Mouse (Mus musculus) kidney, embryonic 15.5 days (tissue): ENCODE results near the gene Gm20431. TPM values are rescaled to one million over a fixed set of nuclear protein-coding genes. Genes with fewer than 3 reads are reported as not detected.
A peak's percentile ranks its signal among the peaks of the same experiment; 100 is the strongest.

Experiments used
- ATAC-seq: fragments of 200-750 bp; cut with Nextera tagmentation; replicated peaks from 2 replicates; pipeline ENCODE4 v1.8.0; 2017; ENCODE audit warnings: moderate TSS enrichment; ENCODE audit not compliant: low FRiP score
- H3K27ac ChIP-seq: fragments of 300-500 bp; sonication (generic); 2 replicates; pipeline ENCODE4 v1.5.1; 2015; ENCODE audit warnings: mild to moderate bottlenecking, inconsistent platforms
- H3K27me3 ChIP-seq: fragments of 300-500 bp; sonication (generic); 2 replicates; pipeline ENCODE4 v1.6.1; 2015; ENCODE audit warnings: inconsistent platforms
- H3K36me3 ChIP-seq: fragments of 300-500 bp; sonication (generic); 2 replicates; pipeline ENCODE4 v1.6.1; 2015; ENCODE audit warnings: inconsistent platforms
- H3K4me1 ChIP-seq: fragments of 300-500 bp; sonication (generic); 2 replicates; pipeline ENCODE4 v1.6.1; 2015; ENCODE audit warnings: inconsistent platforms
- H3K4me2 ChIP-seq: fragments of 300-500 bp; sonication (generic); 2 replicates; pipeline ENCODE4 v1.6.1; 2015; ENCODE audit warnings: moderate library complexity, mild to moderate bottlenecking, inconsistent platforms
- H3K4me3 ChIP-seq: fragments of 300-500 bp; sonication (generic); replicated peaks from 2 replicates; pipeline ENCODE4 v1.5.1; 2015; ENCODE audit warnings: mild to moderate bottlenecking, inconsistent platforms
- H3K9ac ChIP-seq: fragments of 300-500 bp; sonication (generic); 2 replicates; pipeline ENCODE4 v1.6.1; 2015; ENCODE audit warnings: mild to moderate bottlenecking, inconsistent platforms
- H3K9me3 ChIP-seq: fragments of 300-500 bp; sonication (generic); replicated peaks from 2 replicates; pipeline ENCODE4 v1.6.1; 2016; ENCODE audit warnings: inconsistent platforms
- WGBS: fragments of 180-500 bp; shearing (Covaris S2); methylation state at CpG from one replicate; pipeline ENCODE4 v1.1.7; 2015; ENCODE audit warnings: mixed read lengths; 5-methylcytosine and 5-hydroxymethylcytosine counted together
- polyA plus RNA-seq: library from polyadenylated mRNA; unstranded; fragments of >200 nt; fragmentation: Nextera tagmentation; extraction: Ambion mirVana; gene quantifications from 2 replicates; pipeline ENCODE4 v1.2.1, GENCODE M21; 2015

The Gm20431 gene
- polyA plus RNA-seq, 1 experiment from 2014 or later, result 12.1 TPM

GRCm38 (mm10) chr2:167586041-167586440 is 75.3 kb downstream of the Gm20431 start:
- ATAC-seq, result no peak
- H3K9ac ChIP-seq, result peak overlapping the region; percentile 15; the same call in 1 of the 2 replicates
- H3K36me3 ChIP-seq, result no peaks in the 10 kb centered on the region
- no peak overlapping the region for H3K4me2 ChIP-seq
- peaks cover 77% of the 10 kb centered on the region for H3K4me1 ChIP-seq
- H3K27ac ChIP-seq, result peak overlapping the region; percentile 81
- no peak overlapping the region for H3K4me3 ChIP-seq
- no peaks in the 10 kb centered on the region for H3K9me3 ChIP-seq
- 12% methylated on average over 8 of the region's 8 CpGs for WGBS
- no peaks in the 10 kb centered on the region for H3K27me3 ChIP-seq

GRCm38 (mm10) chr2:167585273-167585672 is 76.0 kb downstream of the Gm20431 start:
- Histone ChIP-seq H3K9ac (no peak overlapping the region), H3K27ac (peak overlapping the region; percentile 16; the same call in 1 of the 2 replicates)

GRCm38 (mm10) chr2:167583161-167583952 is 77.9 kb downstream of the Gm20431 start:
- Histone ChIP-seq H3K4me2 (no peak overlapping the region), H3K4me1 (peaks cover 65% of the 10 kb centered on the region), H3K27ac (peak overlapping the region; percentile 89), H3K9me3 (no peaks in the 10 kb centered on the region), H3K4me3 (no peak overlapping the region), H3K9ac (no peak overlapping the region; the same call in 1 of the 2 replicates), H3K27me3 (no peaks in the 10 kb centered on the region), H3K36me3 (no peaks in the 10 kb centered on the region)
- ATAC-seq, result peak; percentile 61
- 14% methylated on average over 10 of the region's 10 CpGs for WGBS

More at GRCm38 (mm10) chr2:167585273-167585672, 76.0 kb downstream of the Gm20431 start:
- H3K9me3 ChIP-seq, result no peaks in the 10 kb centered on the region
- H3K4me1 ChIP-seq, result peaks cover 73% of the 10 kb centered on the region
- no peaks in the 10 kb centered on the region for H3K27me3 ChIP-seq
- no peak for ATAC-seq
- no peaks in the 10 kb centered on the region for H3K36me3 ChIP-seq
- no peak overlapping the region for H3K4me3 ChIP-seq
- WGBS, result 38% methylated on average over 2 of the region's 2 CpGs
- no peak overlapping the region for H3K4me2 ChIP-seq

GRCm38 (mm10) chr2:167578521-167578920 is 82.8 kb downstream of the Gm20431 start:
- no peak overlapping the region for H3K4me3 ChIP-seq
- no peak overlapping the region for H3K9ac ChIP-seq
- no peaks in the 10 kb centered on the region for H3K27me3 ChIP-seq
- WGBS, result 51% methylated on average over 5 of the region's 5 CpGs
- no peaks in the 10 kb centered on the region for H3K36me3 ChIP-seq
- no peak overlapping the region for H3K27ac ChIP-seq
- H3K4me2 ChIP-seq, result no peak overlapping the region
- no peaks in the 10 kb centered on the region for H3K9me3 ChIP-seq
- ATAC-seq, result no peak
- peaks cover 41% of the 10 kb centered on the region for H3K4me1 ChIP-seq

GRCm38 (mm10) chr2:167577186-167577785 is 84.0 kb downstream of the Gm20431 start:
- no peak for ATAC-seq
- no peak overlapping the region for H3K4me3 ChIP-seq
- no peaks in the 10 kb centered on the region for H3K27me3 ChIP-seq
- H3K27ac ChIP-seq, result 0 out of 2 replicates have a peak overlapping the region, but pooled peaks have one; percentile 2
- WGBS, result 48% methylated on average over 9 of the region's 9 CpGs
- no peak overlapping the region for H3K4me2 ChIP-seq
- H3K4me1 ChIP-seq, result peaks cover 28% of the 10 kb centered on the region
- H3K36me3 ChIP-seq, result no peaks in the 10 kb centered on the region
- H3K9me3 ChIP-seq, result no peaks in the 10 kb centered on the region
- no peak overlapping the region for H3K9ac ChIP-seq

- peaks cover 18% of the 10 kb centered on the region for H3K4me1 ChIP-seq
- H3K36me3 ChIP-seq, result no peaks in the 10 kb centered on the region
- no peak overlapping the region for H3K4me2 ChIP-seq
- H3K27me3 ChIP-seq, result no peaks in the 10 kb centered on the region
- 72% methylated on average over 8 of the region's 8 CpGs for WGBS
- no peak overlapping the region for H3K9ac ChIP-seq
- no peak overlapping the region for H3K4me3 ChIP-seq
- ATAC-seq, result no peak
- H3K9me3 ChIP-seq, result no peaks in the 10 kb centered on the region
- no peak overlapping the region for H3K27ac ChIP-seq
Measured at GRCm38 (mm10) chr2:167576121-167576620, 85.1 kb downstream of the Gm20431 start.

GRCm38 (mm10) chr2:167575581-167575980 is 85.7 kb downstream of the Gm20431 start:
- Histone ChIP-seq H3K4me2 (no peak overlapping the region), H3K36me3 (no peaks in the 10 kb centered on the region), H3K4me1 (peaks cover 18% of the 10 kb centered on the region), H3K27ac (no peak overlapping the region), H3K9me3 (no peaks in the 10 kb centered on the region), H3K9ac (no peak overlapping the region), H3K4me3 (no peak overlapping the region), H3K27me3 (no peaks in the 10 kb centered on the region)
- 80% methylated on average over 7 of the region's 7 CpGs for WGBS
- ATAC-seq, result no peak

- no peaks in the 10 kb centered on the region for H3K27me3 ChIP-seq
- ATAC-seq, result no peak
- H3K4me3 ChIP-seq, result no peak overlapping the region
- H3K4me1 ChIP-seq, result peaks cover 24% of the 10 kb centered on the region
- 63% methylated on average over 9 of the region's 9 CpGs for WGBS
- no peaks in the 10 kb centered on the region for H3K36me3 ChIP-seq
- H3K9ac ChIP-seq, result no peak overlapping the region
- H3K9me3 ChIP-seq, result no peaks in the 10 kb centered on the region
- H3K27ac ChIP-seq, result no peak overlapping the region
- no peak overlapping the region for H3K4me2 ChIP-seq
Measured at GRCm38 (mm10) chr2:167574814-167575213, 86.5 kb downstream of the Gm20431 start.

- H3K4me2 ChIP-seq, result no peak overlapping the region
- WGBS, result 75% methylated on average over 18 of the region's 18 CpGs
- H3K4me3 ChIP-seq, result no peak overlapping the region
- no peaks in the 10 kb centered on the region for H3K36me3 ChIP-seq
- H3K9me3 ChIP-seq, result no peaks in the 10 kb centered on the region
- H3K9ac ChIP-seq, result no peak overlapping the region
- no peaks in the 10 kb centered on the region for H3K27me3 ChIP-seq
- no peak for ATAC-seq
- peaks cover 25% of the 10 kb centered on the region for H3K4me1 ChIP-seq
- H3K27ac ChIP-seq, result no peak overlapping the region
Measured at GRCm38 (mm10) chr2:167571442-167572220, 89.7 kb downstream of the Gm20431 start.

- Histone ChIP-seq H3K4me3 (no peak overlapping the region), H3K4me1 (peaks cover 30% of the 10 kb centered on the region), H3K27ac (0 out of 2 replicates have a peak overlapping the region, but pooled peaks have one; percentile 56), H3K36me3 (no peaks in the 10 kb centered on the region), H3K9me3 (no peaks in the 10 kb centered on the region), H3K4me2 (no peak overlapping the region), H3K9ac (no peak overlapping the region), H3K27me3 (no peaks in the 10 kb centered on the region)
- 88% methylated on average over 6 of the region's 6 CpGs for WGBS
- ATAC-seq, result no peak
Measured at GRCm38 (mm10) chr2:167570815-167571214, 90.5 kb downstream of the Gm20431 start.

- Histone ChIP-seq H3K27ac (peak overlapping the region; percentile 56), H3K36me3 (no peaks in the 10 kb centered on the region), H3K4me1 (peaks cover 33% of the 10 kb centered on the region), H3K27me3 (no peaks in the 10 kb centered on the region), H3K9ac (no peak overlapping the region), H3K4me3 (no peak overlapping the region), H3K4me2 (no peak overlapping the region), H3K9me3 (no peaks in the 10 kb centered on the region)
- 64% methylated on average over 13 of the region's 13 CpGs for WGBS
- no peak for ATAC-seq
Measured at GRCm38 (mm10) chr2:167569934-167570651, 91.2 kb downstream of the Gm20431 start.
